Mouse (Mus musculus): Measurements from ENCODE around the gene Trim61. TPM values are rescaled to one million over a fixed set of nuclear protein-coding genes. Genes with fewer than 3 reads are reported as not detected.

The Trim61 gene
- polyA plus RNA-seq (2015; fragmentation: Nextera tagmentation; extraction: Ambion mirVana), result 0.05 TPM in 1 of 2 replicates, not detected in the other

GRCm38 (mm10) chr8:65018423-65018822, at the start of gene Trim61, which contains the start of gene Trim60:
TSS of gene Trim61 (minus strand) at chr8:65018523.
TSS of gene Trim60 (minus strand) at chr8:65018584.
- no peaks in the 10 kb centered on the region for H3K4me1 ChIP-seq (replicated peaks; ENCODE audit: control insufficient read depth, insufficient read depth, low read length)
- H3K4me3 ChIP-seq (ENCODE audit: low read depth, low read length), result no peak within 1 kb of the TSS
- no peak for ATAC-seq
- H3K27me3 ChIP-seq (replicated peaks; ENCODE audit: control insufficient read depth, insufficient read depth, low read length), result no peaks in the 10 kb centered on the region
- no peak within 1 kb of the TSS for H3K9ac ChIP-seq (ENCODE audit: low read depth, low read length)
- TF ChIP-seq CTCF (IDR thresholded peaks at IDR 0.05; ENCODE audit: low read depth), result no peak
- no peaks in the 10 kb centered on the region for H3K9me3 ChIP-seq (ENCODE audit: control insufficient read depth)
- H3K4me2 ChIP-seq (replicated peaks; ENCODE audit: low read depth), result no peak within 1 kb of the TSS
- 90% methylated on average over 8 of the region's 8 CpGs for WGBS
- no peaks in the 10 kb centered on the region for H3K36me3 ChIP-seq (ENCODE audit: control insufficient read depth, insufficient read depth)
- no peak within 1 kb of the TSS for H3K27ac ChIP-seq (ENCODE audit: low read depth, low read length)

- Histone ChIP-seq H3K36me3 (ENCODE audit: control insufficient read depth, insufficient read depth) (no peaks in the 10 kb centered on the region), H3K4me2 (replicated peaks; ENCODE audit: low read depth) (no peak overlapping the region), H3K27ac (ENCODE audit: low read depth, low read length) (no peak overlapping the region), H3K4me1 (replicated peaks; ENCODE audit: control insufficient read depth, insufficient read depth, low read length) (no peaks in the 10 kb centered on the region), H3K9me3 (ENCODE audit: control insufficient read depth) (no peaks in the 10 kb centered on the region), H3K9ac (ENCODE audit: low read depth, low read length) (no peak overlapping the region), H3K4me3 (ENCODE audit: low read depth, low read length) (no peak overlapping the region), H3K27me3 (replicated peaks; ENCODE audit: control insufficient read depth, insufficient read depth, low read length) (no peaks in the 10 kb centered on the region)
- ATAC-seq, result no peak
- no peak for TF ChIP-seq CTCF (IDR thresholded peaks at IDR 0.05; ENCODE audit: low read depth)
- WGBS, result 47% methylated on average over 10 of the region's 10 CpGs
These were observed 49.6 kb upstream of the Trim61 start for GRCm38 (mm10) chr8:65067694-65068472.

- no peak overlapping the region for H3K4me2 ChIP-seq (replicated peaks; ENCODE audit: low read depth)
- WGBS, result 91% methylated on average over 4 of the region's 4 CpGs
- TF ChIP-seq CTCF (IDR thresholded peaks at IDR 0.05; ENCODE audit: low read depth), result no peak
- H3K4me1 ChIP-seq (replicated peaks; ENCODE audit: control insufficient read depth, insufficient read depth, low read length), result no peaks in the 10 kb centered on the region
- H3K9ac ChIP-seq (ENCODE audit: low read depth, low read length), result no peak overlapping the region
- H3K4me3 ChIP-seq (ENCODE audit: low read depth, low read length), result no peak overlapping the region
- no peak overlapping the region for H3K27ac ChIP-seq (ENCODE audit: low read depth, low read length)
- ATAC-seq, result no peak
- no peaks in the 10 kb centered on the region for H3K27me3 ChIP-seq (replicated peaks; ENCODE audit: control insufficient read depth, insufficient read depth, low read length)
- no peaks in the 10 kb centered on the region for H3K9me3 ChIP-seq (ENCODE audit: control insufficient read depth)
- no peaks in the 10 kb centered on the region for H3K36me3 ChIP-seq (ENCODE audit: control insufficient read depth, insufficient read depth)
These were observed 48.7 kb upstream of the Trim61 start for GRCm38 (mm10) chr8:65067031-65067430.

- H3K4me1 ChIP-seq (replicated peaks; ENCODE audit: control insufficient read depth, insufficient read depth, low read length), result no peaks in the 10 kb centered on the region
- ATAC-seq, result no peak
- TF ChIP-seq CTCF (IDR thresholded peaks at IDR 0.05; ENCODE audit: low read depth), result no peak
- H3K9ac ChIP-seq (ENCODE audit: low read depth, low read length), result no peak overlapping the region
- no peaks in the 10 kb centered on the region for H3K36me3 ChIP-seq (ENCODE audit: control insufficient read depth, insufficient read depth)
- H3K4me2 ChIP-seq (replicated peaks; ENCODE audit: low read depth), result no peak overlapping the region
- no peak overlapping the region for H3K4me3 ChIP-seq (ENCODE audit: low read depth, low read length)
- 97% methylated on average over 3 of the region's 3 CpGs for WGBS
- H3K27ac ChIP-seq (ENCODE audit: low read depth, low read length), result no peak overlapping the region
- no peaks in the 10 kb centered on the region for H3K9me3 ChIP-seq (ENCODE audit: control insufficient read depth)
- no peaks in the 10 kb centered on the region for H3K27me3 ChIP-seq (replicated peaks; ENCODE audit: control insufficient read depth, insufficient read depth, low read length)
These were observed 47.3 kb upstream of the Trim61 start for GRCm38 (mm10) chr8:65065622-65066021.

GRCm38 (mm10) chr8:65064071-65064470, 45.7 kb upstream of the Trim61 start:
- H3K27ac ChIP-seq (ENCODE audit: low read depth, low read length), result no peak overlapping the region
- WGBS, result 64% methylated on average over 2 of the region's 2 CpGs
- no peaks in the 10 kb centered on the region for H3K27me3 ChIP-seq (replicated peaks; ENCODE audit: control insufficient read depth, insufficient read depth, low read length)
- H3K4me1 ChIP-seq (replicated peaks; ENCODE audit: control insufficient read depth, insufficient read depth, low read length), result no peaks in the 10 kb centered on the region
- H3K4me2 ChIP-seq (replicated peaks; ENCODE audit: low read depth), result no peak overlapping the region
- H3K36me3 ChIP-seq (ENCODE audit: control insufficient read depth, insufficient read depth), result no peaks in the 10 kb centered on the region
- no peak for ATAC-seq
- H3K9me3 ChIP-seq (ENCODE audit: control insufficient read depth), result no peaks in the 10 kb centered on the region
- TF ChIP-seq CTCF (IDR thresholded peaks at IDR 0.05; ENCODE audit: low read depth), result no peak
- H3K9ac ChIP-seq (ENCODE audit: low read depth, low read length), result no peak overlapping the region
- H3K4me3 ChIP-seq (ENCODE audit: low read depth, low read length), result no peak overlapping the region

- 75% methylated on average over 4 of the region's 4 CpGs for WGBS
- Histone ChIP-seq H3K36me3 (ENCODE audit: control insufficient read depth, insufficient read depth) (no peaks in the 10 kb centered on the region), H3K27me3 (replicated peaks; ENCODE audit: control insufficient read depth, insufficient read depth, low read length) (no peaks in the 10 kb centered on the region), H3K27ac (ENCODE audit: low read depth, low read length) (no peak overlapping the region), H3K9ac (ENCODE audit: low read depth, low read length) (no peak overlapping the region), H3K9me3 (ENCODE audit: control insufficient read depth) (no peaks in the 10 kb centered on the region), H3K4me3 (ENCODE audit: low read depth, low read length) (no peak overlapping the region), H3K4me1 (replicated peaks; ENCODE audit: control insufficient read depth, insufficient read depth, low read length) (no peaks in the 10 kb centered on the region), H3K4me2 (replicated peaks; ENCODE audit: low read depth) (no peak overlapping the region)
- TF ChIP-seq CTCF (IDR thresholded peaks at IDR 0.05; ENCODE audit: low read depth), result no peak
- ATAC-seq, result no peak
These were observed 43.9 kb upstream of the Trim61 start for GRCm38 (mm10) chr8:65062195-65062594.

Data from intestine, postnatal 0 days (tissue).